Mouse (Mus musculus) midbrain, embryonic 16.5 days (tissue): ENCODE measurements around the gene Mvp. TPM values are rescaled to one million over a fixed set of nuclear protein-coding genes. Genes with fewer than 3 reads are reported as not detected.

Experiments used
- ATAC-seq: fragments of 200-750 bp; cut with Nextera tagmentation; 2 replicates; pipeline ENCODE4 v1.8.0; 2017; ENCODE audit warnings: moderate TSS enrichment
- H3K27ac ChIP-seq: fragments of 300-500 bp; sonication (generic); 2 replicates; pipeline ENCODE4 v1.5.1; 2014; ENCODE audit warnings: mild to moderate bottlenecking, low read length, mixed read lengths
- H3K27me3 ChIP-seq: fragments of 300-500 bp; sonication (generic); 2 replicates; pipeline ENCODE4 v1.6.1; 2014; ENCODE audit warnings: low read depth, low read length, mixed read lengths; ENCODE audit not compliant: control insufficient read depth, insufficient read depth
- H3K36me3 ChIP-seq: fragments of 300-500 bp; sonication (generic); 2 replicates; pipeline ENCODE4 v1.6.1; 2014; ENCODE audit warnings: mild to moderate bottlenecking, low read length, moderate library complexity, mixed read lengths; ENCODE audit not compliant: control insufficient read depth, insufficient read depth
- H3K4me1 ChIP-seq: fragments of 300-500 bp; sonication (generic); 2 replicates; pipeline ENCODE4 v1.6.1; 2014; ENCODE audit warnings: mild to moderate bottlenecking, low read length, mixed read lengths; ENCODE audit not compliant: control insufficient read depth, insufficient read depth
- H3K4me2 ChIP-seq: fragments of 300-500 bp; sonication (generic); 2 replicates; pipeline ENCODE4 v1.6.1; 2014; ENCODE audit warnings: mild to moderate bottlenecking, low read length, mixed read lengths
- H3K4me3 ChIP-seq: fragments of 300-500 bp; sonication (generic); 2 replicates; pipeline ENCODE4 v1.5.1; 2014; ENCODE audit warnings: low read depth, mild to moderate bottlenecking, low read length, moderate library complexity, mixed read lengths
- H3K9ac ChIP-seq: fragments of 300-500 bp; sonication (generic); 2 replicates; pipeline ENCODE4 v1.6.1; 2014; ENCODE audit warnings: low read depth, low read length, mixed read lengths
- H3K9me3 ChIP-seq: fragments of 300-500 bp; sonication (generic); replicated peaks from 2 replicates; pipeline ENCODE4 v1.6.1; 2014; ENCODE audit warnings: mild to moderate bottlenecking, low read length, mixed read lengths; ENCODE audit not compliant: control insufficient read depth, poor library complexity, severe bottlenecking
- WGBS: fragments of 180-500 bp; shearing (Covaris S2); extraction: QIAGEN DNeasy Blood & Tissue Kit; methylation state at CpG from one replicate; pipeline ENCODE4 v1.1.7; 2014; 5-methylcytosine and 5-hydroxymethylcytosine counted together
- polyA plus RNA-seq: library from polyadenylated mRNA; unstranded; fragments of >200 nt; fragmentation: Nextera tagmentation; extraction: Ambion mirVana; gene quantifications from 2 replicates; pipeline ENCODE4 v1.2.1, GENCODE M21; 2015

Gene Mvp
- polyA plus RNA-seq, 1 experiment from 2014 or later = 3.2 TPM

DNA sequence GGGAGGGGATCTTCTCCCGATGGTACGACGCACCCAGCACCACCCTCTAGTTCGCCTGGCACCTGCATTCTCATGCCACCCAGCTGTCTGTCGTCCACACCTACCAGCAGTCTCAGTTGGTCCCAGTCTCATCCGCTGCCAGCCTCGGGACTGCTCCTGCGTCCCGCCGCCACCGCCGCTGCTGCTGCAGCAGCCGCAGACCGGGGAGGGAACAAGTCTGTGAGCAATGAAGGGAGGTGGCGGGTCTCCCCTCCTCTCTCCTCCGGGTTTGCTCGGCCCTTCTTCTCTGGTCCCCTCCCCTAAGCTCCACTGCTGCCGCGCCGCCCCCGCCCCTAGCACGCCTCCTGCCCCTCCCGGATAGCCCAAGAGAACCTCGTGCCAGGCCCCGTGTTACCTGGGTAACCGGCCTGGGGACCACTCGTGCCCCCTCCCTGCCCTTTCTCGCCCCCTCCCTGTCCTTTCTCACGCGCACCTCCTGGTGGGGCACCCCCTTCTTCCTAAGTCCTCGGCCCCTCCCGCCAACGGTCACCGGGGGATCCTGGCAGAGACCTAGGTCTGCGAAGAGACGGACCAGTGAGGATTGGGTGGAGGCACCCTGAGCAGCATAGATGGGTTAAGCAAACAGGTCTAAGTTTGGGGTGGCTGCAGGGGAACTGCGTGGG lies 6.6 kb upstream of the Mvp start, which contains the start of the genes Gm42742 and Prrt2:
Gm42742 (minus strand) TSS at position 197 of the 662 bp plus-strand sequence.
Prrt2 (minus strand) TSS at position 311 of the 662 bp plus-strand sequence.
- H3K9ac ChIP-seq = peak within 1 kb of the TSS; percentile 84
- H3K27ac ChIP-seq = peak within 1 kb of the TSS; percentile 89
- H3K4me2 ChIP-seq = peak within 1 kb of the TSS; percentile 87
- peaks cover 10% of the 10 kb centered on the region for H3K36me3 ChIP-seq
- peak; percentile 7; the same call in 1 of the 2 replicates for ATAC-seq
- no peaks in the 10 kb centered on the region for H3K27me3 ChIP-seq
- H3K4me3 ChIP-seq = peak within 1 kb of the TSS; percentile 53
- H3K4me1 ChIP-seq = peaks cover 70% of the 10 kb centered on the region
- WGBS = under 1% methylated on average over 32 of the region's 37 CpGs
- H3K9me3 ChIP-seq = no peaks in the 10 kb centered on the region

DNA sequence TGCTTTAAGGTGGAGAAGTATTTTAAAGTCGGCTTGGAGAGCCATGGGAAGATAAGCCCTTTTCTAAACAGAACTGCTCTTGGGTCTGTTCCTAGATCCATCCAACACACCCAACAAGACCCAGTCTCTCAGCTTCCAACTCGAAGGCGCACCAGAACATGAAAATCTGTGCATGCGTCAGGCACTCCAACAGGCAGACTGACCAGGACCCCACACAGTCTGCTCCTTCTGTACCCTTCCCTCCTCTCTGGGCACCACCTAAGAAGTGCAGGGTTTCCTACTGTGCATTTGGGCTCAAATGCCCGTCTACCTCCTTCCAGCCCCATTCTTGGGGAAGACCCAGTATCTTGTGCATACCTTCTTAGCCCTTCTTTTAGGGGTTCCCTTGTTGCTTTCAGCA lies 6.1 kb upstream of the Mvp start:
- WGBS = 18% methylated on average over 5 of the region's 5 CpGs
- Histone ChIP-seq H3K4me1 (peaks cover 75% of the 10 kb centered on the region), H3K27me3 (no peaks in the 10 kb centered on the region), H3K4me3 (peak overlapping the region; percentile 53), H3K27ac (peak overlapping the region; percentile 89), H3K9me3 (no peaks in the 10 kb centered on the region), H3K4me2 (peak overlapping the region; percentile 87), H3K9ac (peak overlapping the region; percentile 84), H3K36me3 (peaks cover 11% of the 10 kb centered on the region)
- no peak for ATAC-seq

DNA sequence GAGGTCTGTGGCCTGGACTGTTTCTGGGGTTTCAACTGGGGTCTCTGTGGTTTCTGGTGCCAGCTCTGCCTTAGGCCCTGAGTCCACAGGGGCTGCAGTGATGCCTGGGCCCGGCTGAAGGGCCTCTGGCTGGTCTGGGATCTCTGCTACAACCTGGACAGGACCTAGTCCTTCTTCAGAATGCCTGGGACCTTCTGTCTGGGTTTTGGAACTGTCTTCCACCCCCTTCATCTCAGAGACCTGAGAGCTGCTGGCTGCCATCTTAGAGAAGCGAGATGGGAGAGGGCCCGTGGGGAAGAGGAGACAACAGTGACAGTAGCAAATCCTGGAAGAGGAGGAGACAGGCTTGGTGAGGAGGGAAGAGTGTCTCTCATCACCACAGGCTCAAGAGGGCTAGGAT lies 5.6 kb upstream of the Mvp start:
- no peak for ATAC-seq

DNA sequence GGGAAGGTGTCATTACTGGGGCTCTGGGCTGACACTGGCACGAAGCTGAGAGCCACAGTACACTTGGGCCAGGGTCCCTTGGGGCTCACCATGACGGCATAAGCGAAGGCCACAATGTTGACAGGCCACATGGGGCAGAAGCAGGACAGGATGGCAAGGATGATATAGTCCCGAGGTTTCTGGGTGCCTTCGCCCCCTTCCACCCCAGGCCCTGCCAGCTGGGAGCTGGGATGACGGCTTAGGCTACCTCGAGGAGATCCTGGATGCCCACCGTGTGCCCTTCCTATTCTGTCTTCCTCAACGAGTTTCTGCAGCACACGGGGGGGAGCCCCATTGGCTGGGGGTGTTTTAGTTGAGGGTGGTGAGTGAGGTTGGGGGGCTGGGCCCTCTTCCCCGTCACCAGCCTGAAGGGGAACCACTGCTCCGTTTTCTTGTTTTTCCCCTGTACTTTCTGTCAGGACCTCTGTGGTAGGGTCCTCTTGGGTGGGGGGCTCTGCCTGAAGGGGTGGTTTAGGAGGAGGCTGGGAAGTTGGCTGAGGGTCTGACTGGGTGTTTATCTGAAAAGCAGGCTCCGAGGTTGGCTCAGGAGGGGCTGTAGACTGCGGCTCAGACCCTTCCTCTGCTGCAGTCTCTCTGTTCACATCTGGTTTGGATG lies 5.0 kb upstream of the Mvp start:
- Histone ChIP-seq H3K27ac (no peak overlapping the region), H3K36me3 (peaks cover 16% of the 10 kb centered on the region), H3K27me3 (no peaks in the 10 kb centered on the region), H3K9ac (peak overlapping the region; percentile 84), H3K4me2 (peak overlapping the region; percentile 87), H3K4me1 (peaks cover 75% of the 10 kb centered on the region), H3K9me3 (no peaks in the 10 kb centered on the region), H3K4me3 (peak overlapping the region; percentile 53; the same call in 1 of the 2 replicates)
- ATAC-seq = no peak
- 74% methylated on average over 14 of the region's 14 CpGs for WGBS

More for the DNA sequence above, 5.6 kb upstream of the Mvp start:
- Histone ChIP-seq H3K27ac (peak overlapping the region; percentile 89), H3K9me3 (no peaks in the 10 kb centered on the region), H3K27me3 (no peaks in the 10 kb centered on the region), H3K4me1 (peaks cover 79% of the 10 kb centered on the region), H3K9ac (peak overlapping the region; percentile 84), H3K36me3 (peaks cover 16% of the 10 kb centered on the region), H3K4me2 (peak overlapping the region; percentile 87), H3K4me3 (peak overlapping the region; percentile 53)
- WGBS = 57% methylated on average over 3 of the region's 3 CpGs

DNA sequence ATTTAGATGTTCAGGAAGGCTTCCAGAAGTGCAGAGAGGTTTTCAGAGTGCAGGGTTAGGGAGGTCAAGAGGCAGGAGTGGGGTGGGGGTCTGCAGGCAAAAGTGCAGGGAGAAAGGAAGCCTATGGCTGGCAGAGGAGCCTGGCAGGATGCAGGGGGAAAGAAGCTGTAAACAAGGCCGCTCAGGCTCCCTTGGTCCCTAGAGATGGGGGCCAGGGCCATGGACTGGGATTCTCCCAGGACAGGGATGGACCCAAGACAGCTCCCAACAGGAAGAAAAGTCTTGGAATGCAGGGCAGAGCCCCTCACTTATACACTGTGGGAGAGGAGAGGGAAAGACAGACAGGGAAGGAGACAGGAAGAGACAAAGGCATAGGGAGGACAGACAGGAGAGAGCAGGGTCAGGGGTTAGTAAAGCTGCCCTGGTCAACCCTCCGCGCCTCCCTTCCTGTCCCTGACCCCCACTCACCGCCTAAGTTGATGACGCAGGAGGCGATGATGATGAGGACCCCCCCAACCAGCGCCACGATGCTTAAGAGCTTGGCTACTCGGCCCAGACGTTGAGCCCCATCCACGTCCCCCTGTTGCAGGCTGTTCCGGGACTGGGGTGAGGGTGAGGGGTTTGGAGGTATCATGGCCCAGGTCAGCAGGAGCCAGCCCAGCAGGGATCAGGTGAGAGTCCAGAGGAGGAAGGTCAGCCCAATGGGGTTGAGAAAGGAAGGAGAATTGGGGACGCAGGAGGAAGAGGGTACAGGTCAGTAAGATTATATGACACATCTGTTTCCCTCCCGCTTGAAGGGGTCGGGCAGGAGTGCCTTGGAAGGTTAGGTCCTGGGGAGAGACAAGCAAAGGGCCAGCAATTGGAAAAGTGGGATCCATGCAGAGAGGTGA lies 4.2 kb upstream of the Mvp start:
- H3K4me1 ChIP-seq = peaks cover 69% of the 10 kb centered on the region
- H3K27me3 ChIP-seq = no peaks in the 10 kb centered on the region
- H3K36me3 ChIP-seq = peaks cover 16% of the 10 kb centered on the region
- no peak for ATAC-seq
- peak overlapping the region; percentile 13; the same call in 1 of the 2 replicates for H3K4me2 ChIP-seq
- no peak overlapping the region for H3K4me3 ChIP-seq
- peak overlapping the region; percentile 33 for H3K9ac ChIP-seq
- WGBS = 88% methylated on average over 15 of the region's 15 CpGs
- H3K27ac ChIP-seq = no peak overlapping the region
- no peaks in the 10 kb centered on the region for H3K9me3 ChIP-seq

DNA sequence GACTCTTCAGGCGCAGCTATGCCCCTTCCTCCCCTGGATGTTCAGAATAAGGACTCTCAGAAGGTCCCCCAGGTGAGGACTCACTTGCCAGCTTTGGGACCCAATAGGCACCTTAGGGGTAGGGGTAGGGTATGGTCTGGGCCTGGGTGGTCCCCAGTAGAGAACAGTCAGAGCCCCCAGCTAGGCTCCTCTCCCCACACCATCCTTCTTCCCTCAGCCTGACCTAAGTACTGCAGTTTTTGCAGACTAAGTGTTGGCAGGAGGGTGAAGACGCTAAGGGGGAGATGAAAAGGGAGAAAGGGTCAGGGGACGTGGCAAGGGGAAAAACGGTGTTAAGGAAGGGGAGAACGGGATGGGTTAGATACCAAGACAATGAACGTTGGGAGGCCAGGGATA lies 3.5 kb upstream of the Mvp start:
- no peaks in the 10 kb centered on the region for H3K9me3 ChIP-seq
- no peak overlapping the region for H3K4me3 ChIP-seq
- no peak for ATAC-seq
- peak overlapping the region; percentile 36 for H3K27ac ChIP-seq
- WGBS = 54% methylated on average over 6 of the region's 6 CpGs
- H3K9ac ChIP-seq = 0 out of 2 replicates have a peak overlapping the region, but pooled peaks have one; percentile 17
- peaks cover 62% of the 10 kb centered on the region for H3K4me1 ChIP-seq
- H3K36me3 ChIP-seq = peaks cover 10% of the 10 kb centered on the region
- H3K4me2 ChIP-seq = peak overlapping the region; percentile 13; the same call in 1 of the 2 replicates
- H3K27me3 ChIP-seq = no peaks in the 10 kb centered on the region

DNA sequence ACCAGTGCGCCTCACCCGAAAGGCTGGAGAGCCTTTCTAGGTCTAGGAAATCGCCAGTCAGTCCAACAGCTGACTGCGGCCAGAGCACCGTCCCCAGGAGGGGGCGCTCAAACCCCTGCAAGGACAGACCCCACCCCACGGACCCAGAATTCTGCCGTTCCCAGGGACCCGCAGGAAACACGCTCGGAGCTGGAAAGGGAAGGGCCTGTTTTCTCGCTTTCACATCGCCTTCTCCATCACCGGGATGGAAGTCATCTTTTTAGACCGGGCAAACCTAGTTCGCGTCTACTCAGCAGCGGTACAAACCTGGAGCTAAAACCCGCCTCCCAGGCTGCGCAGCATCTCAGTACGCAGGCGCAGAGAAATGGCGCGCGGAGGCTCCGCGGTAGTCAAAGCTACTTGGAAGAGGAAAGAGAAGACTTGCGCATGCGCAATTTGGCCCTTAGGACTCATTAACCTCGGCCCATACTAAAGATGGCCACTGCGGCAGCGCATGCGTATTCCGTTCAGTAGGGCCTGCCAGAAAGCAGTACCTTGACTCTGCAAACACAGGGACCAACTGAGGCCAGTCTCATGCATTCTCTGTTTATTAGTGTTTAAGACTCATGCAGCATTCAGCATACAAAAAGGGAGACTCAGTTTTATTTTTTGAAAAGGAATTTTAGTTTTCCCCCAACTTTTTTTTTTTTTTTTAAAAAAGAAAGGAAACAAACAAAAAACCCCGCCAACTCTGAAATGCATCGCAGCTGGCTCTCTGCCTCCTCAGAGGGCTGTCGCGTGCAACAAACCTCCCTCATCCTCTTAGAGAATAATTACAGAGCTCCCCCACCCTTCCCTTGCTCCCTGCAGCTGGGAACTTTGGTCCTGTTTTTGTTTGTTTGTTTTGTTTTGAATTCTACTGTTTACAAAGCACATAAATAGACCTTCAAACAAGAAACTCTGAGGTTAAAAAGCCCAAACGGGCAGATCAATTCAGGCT lies 2.8 kb upstream of the Mvp start, which contains the start of gene Pagr1a:
Pagr1a (minus strand) TSS at position 382 of the 979 bp plus-strand sequence.
- Histone ChIP-seq H3K4me1 (peaks cover 55% of the 10 kb centered on the region), H3K9ac (peak within 1 kb of the TSS; percentile 81), H3K27me3 (no peaks in the 10 kb centered on the region), H3K4me3 (peak within 1 kb of the TSS; percentile 58), H3K4me2 (peak within 1 kb of the TSS; percentile 80), H3K27ac (peak within 1 kb of the TSS; percentile 94), H3K9me3 (no peaks in the 10 kb centered on the region), H3K36me3 (peaks cover 6% of the 10 kb centered on the region)
- ATAC-seq = peak; percentile 82
- 3% methylated on average over 39 of the region's 39 CpGs for WGBS

DNA sequence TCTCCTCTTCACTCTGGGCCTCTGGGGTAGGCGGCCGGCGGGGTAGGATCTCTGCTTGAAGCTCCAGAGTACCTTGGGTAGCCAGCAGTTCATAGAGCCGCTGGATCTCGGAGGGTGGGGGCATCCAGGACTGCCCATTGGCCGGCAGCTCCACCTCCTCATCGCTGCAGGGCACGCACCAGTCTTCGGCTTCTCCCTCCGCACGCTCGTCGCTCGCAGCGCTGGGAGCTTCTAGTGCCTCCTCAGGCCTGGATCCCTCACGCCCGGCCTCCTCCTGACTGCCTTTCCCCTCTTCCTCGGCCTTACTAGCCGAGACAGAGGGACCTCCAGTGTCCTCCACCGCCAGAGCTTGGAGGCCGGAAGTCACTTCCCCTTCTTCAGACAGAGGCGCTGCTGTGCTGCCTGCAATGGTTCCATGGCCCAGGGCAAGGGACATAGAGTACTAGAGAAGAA lies 2.1 kb upstream of the Mvp start:
- Histone ChIP-seq H3K9me3 (no peaks in the 10 kb centered on the region), H3K27me3 (no peaks in the 10 kb centered on the region), H3K4me1 (peaks cover 51% of the 10 kb centered on the region), H3K9ac (peak overlapping the region; percentile 81), H3K4me2 (peak overlapping the region; percentile 80), H3K27ac (peak overlapping the region; percentile 94), H3K4me3 (peak overlapping the region; percentile 58), H3K36me3 (peaks cover 6% of the 10 kb centered on the region)
- 0% methylated on average over 22 of the region's 22 CpGs for WGBS
- peak; percentile 33 for ATAC-seq
